Mouse (Mus musculus) T-helper 2 cell (primary cell): Measurements from ENCODE around the gene Gm4491.

Source experiments
- in situ Hi-C: fragments of 300-600 bp; cut with MboI, MseI; formaldehyde crosslinking; loops from one replicate; pipeline ENCODE4 v1.15.1; 2025; ENCODE audit warnings: high pct_unique_total_duplicates

The Gm4491 gene

DNA sequence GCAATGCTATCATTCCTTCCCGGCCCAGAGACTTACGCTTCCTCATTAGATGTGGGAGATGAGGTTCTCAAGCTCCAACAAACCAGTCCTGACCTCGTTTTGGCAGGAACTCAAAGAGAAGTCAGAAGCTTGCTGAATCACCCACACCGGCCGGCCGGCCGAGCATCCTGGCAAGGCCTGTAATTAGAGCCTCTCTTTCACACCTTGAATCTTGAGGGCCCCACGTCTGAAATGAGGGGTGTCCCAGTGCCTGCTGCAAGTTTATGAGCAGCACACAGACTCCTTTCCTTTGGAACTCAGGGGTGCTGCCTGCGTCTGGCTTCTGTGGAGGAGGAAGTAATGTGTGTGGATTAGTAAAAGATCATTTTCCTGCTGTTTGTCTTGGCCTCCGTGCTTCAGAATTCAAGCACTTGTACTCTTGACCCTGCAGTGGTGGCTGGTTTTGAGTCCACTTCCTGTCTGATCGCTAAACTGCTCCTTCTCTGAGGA, 31.5 kb downstream of the Gm4491 start:
- in situ Hi-C loops = no loop called here

DNA sequence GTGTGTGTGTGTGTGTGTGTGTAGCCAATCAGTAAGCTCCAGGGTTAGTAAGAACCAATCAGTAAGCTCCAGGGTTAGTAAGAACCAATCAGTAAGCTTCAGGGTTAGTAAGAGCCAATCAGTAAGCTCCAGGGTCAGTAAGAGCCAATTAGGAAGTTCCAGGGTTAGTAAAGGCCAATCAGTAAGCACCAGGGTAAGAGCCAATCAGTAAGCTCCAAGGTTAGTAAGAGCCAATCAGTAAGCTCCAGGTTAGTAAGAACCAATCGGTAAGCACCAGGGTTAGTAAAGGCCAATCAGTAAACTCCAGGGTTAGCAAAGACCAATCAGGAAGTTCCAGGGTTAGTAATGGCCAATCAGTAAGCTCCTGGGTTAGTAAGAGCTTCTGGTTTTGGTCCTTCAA, 32.8 kb downstream of the Gm4491 start:
- in situ Hi-C loops = no loop called here

GRCm38 (mm10) chr14:57075537-57075936, 40.1 kb downstream of the Gm4491 start:
- in situ Hi-C loops = no loop called here

GRCm38 (mm10) chr14:57069906-57070305, 45.8 kb downstream of the Gm4491 start:
- in situ Hi-C loops = loop anchor here (25.0 kb wide), 1 partner anchor 233 kb away; no protein-coding TSS in a partner anchor

GRCm38 (mm10) chr14:57066053-57066452, 49.6 kb downstream of the Gm4491 start:
- in situ Hi-C loops = loop anchor here (25.0 kb wide), 1 partner anchor 229 kb away; no protein-coding TSS in a partner anchor
